Mouse (Mus musculus): Measurements from ENCODE around the gene Vrk3. TPM values are rescaled to one million over a fixed set of nuclear protein-coding genes. Genes with fewer than 3 reads are reported as not detected.

The Vrk3 gene
- polyA plus RNA-seq, 1 experiment from 2014 or later: 32.5 TPM

- no peaks in the 10 kb centered on the region for H3K9me3 ChIP-seq (ENCODE audit: control insufficient read depth, low read length)
- DNase-seq (ENCODE audit: low spot score) (no peak), ATAC-seq (ENCODE audit: low FRiP score) (no peak)
- H3K4me2 ChIP-seq (replicated peaks; ENCODE audit: low read depth, low read length): peak overlapping the region; percentile 80
- peaks cover 17% of the 10 kb centered on the region for H3K4me1 ChIP-seq (replicated peaks; ENCODE audit: control insufficient read depth, insufficient read depth, low read length)
- no peaks in the 10 kb centered on the region for H3K27me3 ChIP-seq (ENCODE audit: control insufficient read depth, insufficient read depth, low read length)
- peak overlapping the region; percentile 92; the same call in 1 of the 2 replicates for H3K4me3 ChIP-seq (ENCODE audit: low read depth, low read length)
- no peak overlapping the region for H3K27ac ChIP-seq (ENCODE audit: low read depth, low read length)
- H3K9ac ChIP-seq (ENCODE audit: low read depth, low read length): peak overlapping the region; percentile 21; the same call in 1 of the 2 replicates
- H3K36me3 ChIP-seq (ENCODE audit: control insufficient read depth, insufficient read depth, low read length): no peaks in the 10 kb centered on the region
- 91% methylated on average over 2 of the region's 2 CpGs for WGBS
Observed at GRCm38 (mm10) chr7:44819391-44819790, 71.2 kb downstream of the Vrk3 start.

GRCm38 (mm10) chr7:44819863-44820262 lies 71.7 kb downstream of the Vrk3 start:
- Histone ChIP-seq H3K4me3 (ENCODE audit: low read depth, low read length) (no peak overlapping the region), H3K4me2 (replicated peaks; ENCODE audit: low read depth, low read length) (no peak overlapping the region), H3K4me1 (replicated peaks; ENCODE audit: control insufficient read depth, insufficient read depth, low read length) (peaks cover 16% of the 10 kb centered on the region), H3K9me3 (ENCODE audit: control insufficient read depth, low read length) (no peaks in the 10 kb centered on the region), H3K27ac (ENCODE audit: low read depth, low read length) (no peak overlapping the region), H3K27me3 (ENCODE audit: control insufficient read depth, insufficient read depth, low read length) (no peaks in the 10 kb centered on the region), H3K36me3 (ENCODE audit: control insufficient read depth, insufficient read depth, low read length) (no peaks in the 10 kb centered on the region), H3K9ac (ENCODE audit: low read depth, low read length) (no peak overlapping the region)
- ATAC-seq (ENCODE audit: low FRiP score): no peak
- WGBS: 73% methylated on average over 5 of the region's 5 CpGs
- no peak for DNase-seq (ENCODE audit: low spot score)

DNA sequence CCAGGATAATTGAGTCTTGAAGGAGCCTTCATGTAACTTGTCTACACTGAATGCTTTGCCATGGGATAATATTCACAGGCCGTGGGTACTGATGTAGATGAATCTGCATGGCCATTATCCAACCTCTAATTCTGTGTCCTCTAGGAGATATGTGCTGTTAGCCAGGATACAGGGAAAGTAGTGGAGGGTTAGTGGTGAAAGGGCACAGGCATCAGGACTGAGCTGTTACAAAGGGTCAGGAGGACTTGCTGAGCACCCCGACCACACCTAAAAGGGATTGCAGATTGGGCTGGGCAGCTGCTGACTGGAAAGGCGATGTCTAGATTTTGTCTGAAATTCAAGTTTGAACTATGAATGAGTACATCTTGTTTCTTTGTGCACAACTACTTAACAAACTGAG lies 72.3 kb downstream of the Vrk3 start:
- 96% methylated on average over 3 of the region's 3 CpGs for WGBS
- no peak for ATAC-seq (ENCODE audit: low FRiP score)
- Histone ChIP-seq H3K27me3 (ENCODE audit: control insufficient read depth, insufficient read depth, low read length) (no peaks in the 10 kb centered on the region), H3K9me3 (ENCODE audit: control insufficient read depth, low read length) (no peaks in the 10 kb centered on the region), H3K9ac (ENCODE audit: low read depth, low read length) (no peak overlapping the region), H3K27ac (ENCODE audit: low read depth, low read length) (no peak overlapping the region), H3K36me3 (ENCODE audit: control insufficient read depth, insufficient read depth, low read length) (no peaks in the 10 kb centered on the region), H3K4me3 (ENCODE audit: low read depth, low read length) (no peak overlapping the region), H3K4me1 (replicated peaks; ENCODE audit: control insufficient read depth, insufficient read depth, low read length) (peaks cover 13% of the 10 kb centered on the region), H3K4me2 (replicated peaks; ENCODE audit: low read depth, low read length) (no peak overlapping the region)
- DNase-seq (ENCODE audit: low spot score): no peak

DNA sequence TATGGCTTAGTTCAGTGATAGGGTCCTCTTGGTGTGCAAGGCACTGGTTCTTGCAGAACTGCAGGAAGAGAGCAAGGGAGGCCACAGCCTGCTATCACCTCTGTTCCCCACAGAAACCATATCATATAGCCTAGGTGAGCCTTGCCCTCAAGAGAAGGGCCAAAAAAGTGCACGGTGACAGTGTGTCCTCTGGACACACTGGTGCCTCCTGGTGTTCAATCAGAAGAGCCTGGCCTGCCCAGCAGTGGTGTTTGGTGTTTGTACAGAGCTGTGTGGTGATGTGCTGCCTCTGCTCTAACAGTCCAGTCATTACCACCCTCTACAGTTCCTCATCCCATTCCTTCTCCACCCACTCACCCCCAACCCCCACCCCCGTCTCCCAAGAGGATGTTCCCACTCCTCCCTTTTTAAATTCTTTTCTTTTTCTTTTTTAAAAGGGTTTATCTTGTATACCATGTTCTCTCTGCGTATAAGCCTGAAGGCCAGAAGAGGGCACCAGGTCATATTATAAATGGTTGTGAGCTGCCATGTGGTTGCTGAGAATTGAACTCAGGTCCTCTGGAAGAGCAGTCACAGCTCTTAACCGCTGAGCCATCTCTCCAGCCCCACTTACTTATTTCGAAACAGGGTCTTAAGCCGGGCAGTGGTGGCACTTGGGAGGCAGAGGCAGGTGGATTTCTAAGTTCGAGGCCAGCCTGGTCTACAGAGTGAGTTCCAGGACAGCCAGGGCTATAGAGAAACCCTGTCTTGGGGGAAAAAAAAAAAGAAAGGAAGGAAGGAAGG lies 73.6 kb downstream of the Vrk3 start:
- H3K27ac ChIP-seq (ENCODE audit: low read depth, low read length): no peak overlapping the region
- H3K9me3 ChIP-seq (ENCODE audit: control insufficient read depth, low read length): no peaks in the 10 kb centered on the region
- no peak overlapping the region for H3K4me3 ChIP-seq (ENCODE audit: low read depth, low read length)
- WGBS: 84% methylated on average over 7 of the region's 7 CpGs
- peaks cover 13% of the 10 kb centered on the region for H3K4me1 ChIP-seq (replicated peaks; ENCODE audit: control insufficient read depth, insufficient read depth, low read length)
- ATAC-seq (ENCODE audit: low FRiP score) (no peak), DNase-seq (ENCODE audit: low spot score) (no peak)
- H3K27me3 ChIP-seq (ENCODE audit: control insufficient read depth, insufficient read depth, low read length): no peaks in the 10 kb centered on the region
- no peak overlapping the region for H3K4me2 ChIP-seq (replicated peaks; ENCODE audit: low read depth, low read length)
- H3K36me3 ChIP-seq (ENCODE audit: control insufficient read depth, insufficient read depth, low read length): no peaks in the 10 kb centered on the region
- H3K9ac ChIP-seq (ENCODE audit: low read depth, low read length): no peak overlapping the region

DNA sequence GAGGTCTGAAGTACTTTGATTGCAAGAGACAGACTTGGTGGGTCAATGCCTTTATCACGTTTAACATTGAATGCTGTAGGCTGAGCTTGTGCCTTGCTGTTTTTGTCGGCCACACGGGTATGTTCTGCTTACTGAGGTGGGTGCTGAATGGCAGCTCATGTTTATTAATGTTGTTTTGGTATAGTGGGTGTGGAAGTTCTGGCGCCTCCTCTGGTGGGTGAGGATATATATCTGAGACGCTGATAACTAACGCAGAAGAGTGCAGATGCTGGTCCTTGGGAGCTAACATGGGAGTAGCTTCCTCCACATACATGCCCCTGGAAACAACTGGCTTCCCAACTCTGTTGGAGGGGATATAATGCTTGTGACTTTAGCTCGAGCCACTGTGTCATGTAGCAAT lies 75.2 kb downstream of the Vrk3 start:
- DNase-seq (ENCODE audit: low spot score): peak; percentile 43
- no peak for ATAC-seq (ENCODE audit: low FRiP score)
- no peaks in the 10 kb centered on the region for H3K9me3 ChIP-seq (ENCODE audit: control insufficient read depth, low read length)
- H3K27me3 ChIP-seq (ENCODE audit: control insufficient read depth, insufficient read depth, low read length): no peaks in the 10 kb centered on the region
- WGBS: 39% methylated on average over 7 of the region's 7 CpGs
- H3K4me1 ChIP-seq (replicated peaks; ENCODE audit: control insufficient read depth, insufficient read depth, low read length): peaks cover 5% of the 10 kb centered on the region
- H3K36me3 ChIP-seq (ENCODE audit: control insufficient read depth, insufficient read depth, low read length): no peaks in the 10 kb centered on the region
- no peak overlapping the region for H3K4me3 ChIP-seq (ENCODE audit: low read depth, low read length)
- no peak overlapping the region for H3K27ac ChIP-seq (ENCODE audit: low read depth, low read length)
- no peak overlapping the region for H3K4me2 ChIP-seq (replicated peaks; ENCODE audit: low read depth, low read length)
- H3K9ac ChIP-seq (ENCODE audit: low read depth, low read length): no peak overlapping the region

GRCm38 (mm10) chr7:44824872-44825271 lies 76.7 kb downstream of the Vrk3 start:
- no peak overlapping the region for H3K27ac ChIP-seq (ENCODE audit: low read depth, low read length)
- 27% methylated on average over 3 of the region's 3 CpGs for WGBS

DNA sequence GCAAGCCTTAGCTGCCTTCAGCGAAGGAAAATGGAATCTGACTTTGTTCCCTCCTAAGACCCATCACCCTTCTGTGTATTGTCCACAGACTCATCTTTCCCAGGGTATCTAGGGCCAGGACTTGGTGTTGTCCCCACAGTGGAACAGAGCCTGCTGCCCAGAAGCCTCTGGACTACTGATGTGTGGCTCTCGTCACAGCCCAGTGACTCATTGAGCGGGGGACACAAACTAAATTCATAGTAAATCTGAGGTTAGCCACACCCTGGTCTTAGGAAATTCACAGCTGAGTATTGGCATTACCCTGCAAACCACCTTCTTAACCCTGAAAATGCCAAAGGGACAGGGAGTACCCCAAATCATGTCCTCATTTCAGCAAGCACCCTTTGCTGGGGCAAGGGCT lies 78.6 kb downstream of the Vrk3 start:
- Histone ChIP-seq H3K27me3 (ENCODE audit: control insufficient read depth, insufficient read depth, low read length) (no peaks in the 10 kb centered on the region), H3K9me3 (ENCODE audit: control insufficient read depth, low read length) (no peaks in the 10 kb centered on the region), H3K4me2 (replicated peaks; ENCODE audit: low read depth, low read length) (no peak overlapping the region), H3K9ac (ENCODE audit: low read depth, low read length) (no peak overlapping the region), H3K36me3 (ENCODE audit: control insufficient read depth, insufficient read depth, low read length) (peaks cover 15% of the 10 kb centered on the region), H3K27ac (ENCODE audit: low read depth, low read length) (no peak overlapping the region), H3K4me3 (ENCODE audit: low read depth, low read length) (no peak overlapping the region), H3K4me1 (replicated peaks; ENCODE audit: control insufficient read depth, insufficient read depth, low read length) (no peaks in the 10 kb centered on the region)
- no peak for DNase-seq (ENCODE audit: low spot score)
- ATAC-seq (ENCODE audit: low FRiP score): no peak
- 95% methylated on average over 3 of the region's 3 CpGs for WGBS

More at GRCm38 (mm10) chr7:44824872-44825271, 76.7 kb downstream of the Vrk3 start:
- Histone ChIP-seq H3K36me3 (ENCODE audit: control insufficient read depth, insufficient read depth, low read length) (peaks cover 9% of the 10 kb centered on the region), H3K4me1 (replicated peaks; ENCODE audit: control insufficient read depth, insufficient read depth, low read length) (no peaks in the 10 kb centered on the region), H3K9ac (ENCODE audit: low read depth, low read length) (no peak overlapping the region), H3K9me3 (ENCODE audit: control insufficient read depth, low read length) (no peaks in the 10 kb centered on the region), H3K4me2 (replicated peaks; ENCODE audit: low read depth, low read length) (no peak overlapping the region), H3K27me3 (ENCODE audit: control insufficient read depth, insufficient read depth, low read length) (no peaks in the 10 kb centered on the region), H3K4me3 (ENCODE audit: low read depth, low read length) (no peak overlapping the region)
- DNase-seq (ENCODE audit: low spot score) (peak; percentile 87), ATAC-seq (ENCODE audit: low FRiP score) (no peak)

Other genes with a start within 250 kb of the Vrk3 start
- 0.07 and 0.19 TPM in 2 replicates for gene Mybpc2, start 223.8 kb upstream of the Vrk3 start, polyA plus RNA-seq (2014; fragmentation: Nextera tagmentation; extraction: Ambion mirVana)
- gene Spib, start 216.3 kb upstream of the Vrk3 start, polyA plus RNA-seq (2014; fragmentation: Nextera tagmentation; extraction: Ambion mirVana): not detected in 2 replicates
- 40.9 and 43.2 TPM in 2 replicates for gene Pold1, start 199.6 kb upstream of the Vrk3 start, polyA plus RNA-seq (2014; fragmentation: Nextera tagmentation; extraction: Ambion mirVana)
- gene Nr1h2, start 194.5 kb upstream of the Vrk3 start, polyA plus RNA-seq (2014; fragmentation: Nextera tagmentation; extraction: Ambion mirVana): 70.8 and 72.7 TPM in 2 replicates
- 0.28 and 0.66 TPM in 2 replicates for gene Napsa, start 176.0 kb upstream of the Vrk3 start, polyA plus RNA-seq (2014; fragmentation: Nextera tagmentation; extraction: Ambion mirVana)
- 1.4 and 2.1 TPM in 2 replicates for gene Kcnc3, start 157.7 kb upstream of the Vrk3 start, polyA plus RNA-seq (2014; fragmentation: Nextera tagmentation; extraction: Ambion mirVana)
- gene Myh14, start 77.6 kb upstream of the Vrk3 start, polyA plus RNA-seq (2014; fragmentation: Nextera tagmentation; extraction: Ambion mirVana): 1.9 and 2.3 TPM in 2 replicates
- gene Izumo2, start 39.7 kb upstream of the Vrk3 start, polyA plus RNA-seq (2014; fragmentation: Nextera tagmentation; extraction: Ambion mirVana): not detected in 2 replicates
- gene Zfp473, start 2.6 kb downstream of the Vrk3 start, polyA plus RNA-seq (2014; fragmentation: Nextera tagmentation; extraction: Ambion mirVana): 3.0 and 3.7 TPM in 2 replicates
- gene Nup62, start 67.7 kb downstream of the Vrk3 start, polyA plus RNA-seq (2014; fragmentation: Nextera tagmentation; extraction: Ambion mirVana): 44.2 and 62.3 TPM in 2 replicates
- 0.60 and 1.7 TPM in 2 replicates for gene Il4i1, start 68.0 kb downstream of the Vrk3 start, polyA plus RNA-seq (2014; fragmentation: Nextera tagmentation; extraction: Ambion mirVana)
- 1.9 and 2.0 TPM in 2 replicates for gene Atf5, start 68.2 kb downstream of the Vrk3 start, polyA plus RNA-seq (2014; fragmentation: Nextera tagmentation; extraction: Ambion mirVana)
- 31.7 and 38.0 TPM in 2 replicates for gene Akt1s1, start 100.6 kb downstream of the Vrk3 start, polyA plus RNA-seq (2014; fragmentation: Nextera tagmentation; extraction: Ambion mirVana)
- gene Tbc1d17, start 100.7 kb downstream of the Vrk3 start, polyA plus RNA-seq (2014; fragmentation: Nextera tagmentation; extraction: Ambion mirVana): 60.9 and 65.5 TPM in 2 replicates
- 26.3 and 27.6 TPM in 2 replicates for gene Pnkp, start 108.7 kb downstream of the Vrk3 start, polyA plus RNA-seq (2014; fragmentation: Nextera tagmentation; extraction: Ambion mirVana)
- gene Ptov1, start 121.4 kb downstream of the Vrk3 start, polyA plus RNA-seq (2014; fragmentation: Nextera tagmentation; extraction: Ambion mirVana): 314 and 331 TPM in 2 replicates
- gene Med25, start 144.3 kb downstream of the Vrk3 start, polyA plus RNA-seq (2014; fragmentation: Nextera tagmentation; extraction: Ambion mirVana): 72.7 and 76.2 TPM in 2 replicates
- 13.9 and 18.7 TPM in 2 replicates for gene Fuz, start 147.7 kb downstream of the Vrk3 start, polyA plus RNA-seq (2014; fragmentation: Nextera tagmentation; extraction: Ambion mirVana)
- gene Ap2a1, start 181.1 kb downstream of the Vrk3 start, polyA plus RNA-seq (2014; fragmentation: Nextera tagmentation; extraction: Ambion mirVana): 82.7 and 85.0 TPM in 2 replicates
- 0.09 and 0.14 TPM in 2 replicates for gene Tsks, start 194.8 kb downstream of the Vrk3 start, polyA plus RNA-seq (2014; fragmentation: Nextera tagmentation; extraction: Ambion mirVana)
- 23.4 and 23.5 TPM in 2 replicates for gene Cpt1c, start 226.4 kb downstream of the Vrk3 start, polyA plus RNA-seq (2014; fragmentation: Nextera tagmentation; extraction: Ambion mirVana)
- gene Prmt1, start 238.2 kb downstream of the Vrk3 start, polyA plus RNA-seq (2014; fragmentation: Nextera tagmentation; extraction: Ambion mirVana): 249 and 259 TPM in 2 replicates
- gene Irf3, start 249.2 kb downstream of the Vrk3 start, polyA plus RNA-seq (2014; fragmentation: Nextera tagmentation; extraction: Ambion mirVana): 59.6 and 63.9 TPM in 2 replicates

All from hindbrain, embryonic 11.5 days (tissue).